Mouse (Mus musculus): ENCODE data around the gene Asb17. TPM values are rescaled to one million over a fixed set of nuclear protein-coding genes. Genes with fewer than 3 reads are reported as not detected.

Gene Asb17
- polyA plus RNA-seq (2012; rRNA removed) = not detected in 2 replicates

DNA sequence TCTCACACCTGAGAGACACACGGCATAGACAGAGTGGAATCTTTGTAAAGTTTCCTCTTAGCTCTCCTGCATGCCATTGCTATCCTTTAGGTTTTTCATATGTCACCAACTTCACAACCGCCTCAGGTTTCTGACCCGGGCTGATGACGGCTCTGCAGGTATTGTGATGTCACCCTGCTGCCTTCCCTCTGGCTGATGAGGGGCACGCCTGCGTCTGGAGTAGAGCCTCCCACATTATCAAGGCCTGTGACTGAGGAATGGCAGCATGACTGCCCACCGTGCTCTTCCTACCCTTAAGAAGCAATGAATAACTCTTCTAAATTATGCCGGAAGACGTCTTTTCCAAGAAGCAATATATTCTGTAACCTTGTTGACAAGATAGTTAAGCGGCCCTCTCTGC lies at the start of gene Asb17:
Gene Asb17 (plus strand): TSS at position 180 of the 400 bp plus-strand sequence.
- Histone ChIP-seq H3K4me3 (replicated peaks; ENCODE audit: extremely low read depth, low read depth, low read length) (no peak within 1 kb of the TSS), H3K4me1 (ENCODE audit: control insufficient read depth, insufficient read depth, low read length) (no peaks in the 10 kb centered on the region)
- DNase-seq = no peak
- WGBS = 88% methylated on average over 10 of the region's 10 CpGs
- TF ChIP-seq POLR2A (IDR thresholded peaks at IDR 0.05; ENCODE audit: borderline replicate concordance, extremely low read depth, low read depth, low read length) (no peak), CTCF (IDR thresholded peaks at IDR 0.05; ENCODE audit: insufficient read depth, low read length) (no peak)

DNA sequence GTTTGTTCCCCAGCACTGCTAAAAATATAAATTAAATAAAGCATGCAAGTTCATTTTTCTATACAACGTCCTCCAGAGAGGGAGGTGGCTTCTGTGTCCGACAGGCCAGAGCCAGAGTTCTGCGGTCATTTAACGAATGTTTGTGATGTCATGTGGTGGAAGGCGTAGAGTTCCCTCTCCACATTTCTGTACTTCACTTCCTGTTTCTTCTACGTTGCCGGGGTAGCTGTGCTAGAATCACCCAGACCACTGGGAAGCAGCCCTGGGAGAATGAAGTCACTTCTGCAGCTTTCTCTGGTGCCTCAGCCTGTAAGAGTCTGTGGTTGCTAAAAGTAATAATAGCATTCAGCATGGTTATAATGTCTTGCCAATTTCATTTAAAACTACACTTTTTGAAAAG lies 46.4 kb upstream of the Asb17 start:
- no peaks in the 10 kb centered on the region for H3K4me1 ChIP-seq (ENCODE audit: control insufficient read depth, insufficient read depth, low read length)
- no peak overlapping the region for H3K4me3 ChIP-seq (replicated peaks; ENCODE audit: extremely low read depth, low read depth, low read length)
- no peak for DNase-seq
- 33% methylated on average over 7 of the region's 7 CpGs for WGBS
- TF ChIP-seq CTCF (IDR thresholded peaks at IDR 0.05; ENCODE audit: insufficient read depth, low read length) = no peak
- no peak for TF ChIP-seq POLR2A (IDR thresholded peaks at IDR 0.05; ENCODE audit: borderline replicate concordance, extremely low read depth, low read depth, low read length)

DNA sequence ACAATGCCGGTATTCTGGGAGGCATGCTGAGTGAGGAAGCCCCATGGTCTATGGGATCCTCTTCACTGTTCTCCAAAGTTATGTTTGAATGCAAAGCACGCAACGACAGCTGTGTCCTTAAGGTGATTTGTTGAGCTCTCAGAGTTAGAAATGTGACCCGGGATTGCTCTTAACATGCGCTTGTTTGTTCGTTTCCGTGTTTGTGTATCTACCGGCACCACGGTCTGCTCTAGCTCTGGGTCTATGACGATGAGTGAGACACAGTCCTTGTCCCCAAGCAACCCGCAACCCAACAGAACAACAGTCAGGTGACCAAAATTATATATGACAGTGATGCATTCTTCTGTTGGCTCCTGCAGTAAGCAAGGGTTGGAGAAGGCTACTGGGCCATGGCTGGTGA lies 44.4 kb upstream of the Asb17 start:
- TF ChIP-seq POLR2A (IDR thresholded peaks at IDR 0.05; ENCODE audit: borderline replicate concordance, extremely low read depth, low read depth, low read length) = no peak
- no peak for TF ChIP-seq CTCF (IDR thresholded peaks at IDR 0.05; ENCODE audit: insufficient read depth, low read length)
- Histone ChIP-seq H3K4me3 (replicated peaks; ENCODE audit: extremely low read depth, low read depth, low read length) (no peak overlapping the region), H3K4me1 (ENCODE audit: control insufficient read depth, insufficient read depth, low read length) (no peaks in the 10 kb centered on the region)
- no peak for DNase-seq
- WGBS = 95% methylated on average over 11 of the region's 11 CpGs

DNA sequence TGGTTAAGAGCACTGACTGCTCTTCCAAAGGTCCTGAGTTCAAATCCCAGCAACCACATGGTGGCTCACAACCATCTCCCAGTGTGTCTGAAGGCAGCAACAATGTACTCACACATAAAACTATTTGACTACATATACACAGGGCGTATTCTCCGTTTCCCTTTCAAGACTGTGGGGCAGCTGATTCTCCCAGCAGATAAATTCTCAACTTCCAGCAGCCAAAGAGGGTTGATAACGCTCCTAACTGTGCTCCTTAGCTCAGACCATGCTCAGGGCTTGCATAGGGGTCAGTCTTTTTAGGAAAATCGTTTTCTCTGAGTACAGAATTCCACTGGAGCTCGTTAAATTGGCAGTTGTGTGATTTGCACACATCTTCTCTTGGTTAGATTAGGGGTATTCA lies 43.3 kb upstream of the Asb17 start:
- TF ChIP-seq CTCF (IDR thresholded peaks at IDR 0.05; ENCODE audit: insufficient read depth, low read length) (no peak), POLR2A (IDR thresholded peaks at IDR 0.05; ENCODE audit: borderline replicate concordance, extremely low read depth, low read depth, low read length) (no peak)
- WGBS = 76% methylated on average over 5 of the region's 5 CpGs
- no peak for DNase-seq
- Histone ChIP-seq H3K4me3 (replicated peaks; ENCODE audit: extremely low read depth, low read depth, low read length) (no peak overlapping the region), H3K4me1 (ENCODE audit: control insufficient read depth, insufficient read depth, low read length) (no peaks in the 10 kb centered on the region)

DNA sequence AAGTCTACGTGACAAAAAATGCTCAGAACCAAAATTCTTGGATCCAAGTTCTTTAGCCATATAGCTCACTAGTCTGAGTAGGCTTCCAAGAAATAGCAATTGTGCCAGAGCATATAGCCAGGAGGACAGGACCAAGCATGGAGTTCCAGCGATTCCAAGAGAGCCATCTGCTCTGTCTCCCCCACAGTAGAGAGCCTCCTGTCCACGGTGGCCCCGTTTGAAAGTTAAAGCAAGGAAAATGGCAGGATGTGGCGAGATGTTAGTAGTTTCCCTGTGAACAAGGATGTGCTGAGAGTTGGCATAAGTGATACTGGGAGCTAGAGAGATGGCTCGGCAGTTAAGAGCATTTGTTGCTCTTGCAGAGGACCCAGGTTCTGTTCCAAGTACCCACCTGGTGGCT lies 42.5 kb upstream of the Asb17 start:
- 76% methylated on average over 6 of the region's 6 CpGs for WGBS
- no peak for DNase-seq
- H3K4me3 ChIP-seq (replicated peaks; ENCODE audit: extremely low read depth, low read depth, low read length) = no peak overlapping the region
- TF ChIP-seq CTCF (IDR thresholded peaks at IDR 0.05; ENCODE audit: insufficient read depth, low read length) (no peak), POLR2A (IDR thresholded peaks at IDR 0.05; ENCODE audit: borderline replicate concordance, extremely low read depth, low read depth, low read length) (no peak)
- no peaks in the 10 kb centered on the region for H3K4me1 ChIP-seq (ENCODE audit: control insufficient read depth, insufficient read depth, low read length)

DNA sequence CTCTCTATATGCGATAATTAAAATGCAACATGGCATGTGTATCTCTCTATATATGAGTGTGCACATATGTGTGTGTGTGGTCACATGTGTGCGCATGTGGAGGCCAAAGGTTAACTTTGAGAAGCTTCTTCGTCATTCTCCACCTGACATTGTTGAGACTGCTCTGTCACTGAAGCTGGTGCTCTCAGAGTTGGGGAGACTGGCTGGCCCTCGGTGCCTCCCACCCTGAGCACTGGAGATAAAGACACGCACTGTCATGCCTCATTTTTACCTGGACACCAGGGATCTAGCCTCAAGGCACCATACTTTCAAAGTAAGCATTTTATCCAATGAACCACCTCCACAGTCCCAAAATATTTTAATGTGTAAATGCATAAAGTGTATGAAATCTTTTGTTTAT lies 41.4 kb upstream of the Asb17 start:
- no peak overlapping the region for H3K4me3 ChIP-seq (replicated peaks; ENCODE audit: extremely low read depth, low read depth, low read length)
- TF ChIP-seq POLR2A (IDR thresholded peaks at IDR 0.05; ENCODE audit: borderline replicate concordance, extremely low read depth, low read depth, low read length) = no peak
- TF ChIP-seq CTCF (IDR thresholded peaks at IDR 0.05; ENCODE audit: insufficient read depth, low read length) = no peak
- no peak for DNase-seq
- H3K4me1 ChIP-seq (ENCODE audit: control insufficient read depth, insufficient read depth, low read length) = no peaks in the 10 kb centered on the region
- WGBS = 87% methylated on average over 5 of the region's 5 CpGs

DNA sequence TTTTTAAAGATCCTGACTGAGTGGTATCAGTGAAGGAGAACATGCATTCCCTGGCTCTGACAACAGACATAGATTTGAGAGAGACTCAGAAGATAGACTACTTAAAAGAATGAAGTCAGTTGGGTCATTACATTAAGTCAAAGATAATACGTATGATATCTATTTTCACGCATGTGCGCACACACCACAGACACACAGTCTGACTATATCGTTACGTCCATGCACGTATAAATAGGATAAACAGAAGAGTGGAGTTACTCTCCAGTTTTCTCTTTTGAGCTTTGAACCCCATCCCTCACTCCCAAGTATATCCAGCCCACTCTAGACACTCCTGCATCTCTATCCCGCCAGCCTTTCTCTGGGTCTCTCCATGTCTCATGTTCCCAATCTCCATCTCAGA lies 40.0 kb upstream of the Asb17 start:
- Histone ChIP-seq H3K4me3 (replicated peaks; ENCODE audit: extremely low read depth, low read depth, low read length) (no peak overlapping the region), H3K4me1 (ENCODE audit: control insufficient read depth, insufficient read depth, low read length) (no peaks in the 10 kb centered on the region)
- 93% methylated on average over 7 of the region's 7 CpGs for WGBS
- TF ChIP-seq CTCF (IDR thresholded peaks at IDR 0.05; ENCODE audit: insufficient read depth, low read length) (no peak), POLR2A (IDR thresholded peaks at IDR 0.05; ENCODE audit: borderline replicate concordance, extremely low read depth, low read depth, low read length) (no peak)
- no peak for DNase-seq

DNA sequence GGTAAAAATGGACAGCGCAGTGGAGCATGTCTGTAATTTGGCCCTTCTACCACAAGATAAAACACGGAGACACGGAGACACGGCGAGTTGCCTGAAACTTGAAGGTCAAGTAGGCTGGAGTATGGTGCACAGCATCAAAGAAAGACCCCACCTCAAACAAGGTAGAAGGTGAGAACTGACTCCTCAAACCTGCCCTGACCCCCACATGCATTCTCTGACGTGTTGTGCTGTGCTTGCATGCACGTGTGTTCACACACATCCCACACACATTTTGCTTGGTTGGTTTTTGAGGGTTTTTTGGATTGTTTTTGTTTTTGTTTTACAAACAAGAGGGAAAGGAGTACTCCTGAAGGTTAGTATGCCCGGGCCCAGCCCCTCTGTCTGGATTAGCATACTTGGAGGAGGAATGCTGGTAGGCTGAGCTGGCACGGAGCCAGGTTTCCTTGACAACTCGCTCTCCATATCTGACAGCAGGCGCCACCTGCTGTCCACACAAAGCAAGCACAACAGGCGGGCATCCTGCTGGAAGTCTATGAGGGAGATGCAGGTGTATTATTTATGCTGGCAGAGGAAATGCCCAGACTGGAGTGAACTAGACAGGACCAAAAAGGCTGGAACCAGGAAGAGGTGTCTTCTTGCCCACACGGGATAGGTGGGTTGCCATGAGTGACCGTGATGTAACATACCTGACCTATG lies 37.8 kb upstream of the Asb17 start:
- H3K4me1 ChIP-seq (ENCODE audit: control insufficient read depth, insufficient read depth, low read length) = no peaks in the 10 kb centered on the region
- DNase-seq = peak; percentile 83
- TF ChIP-seq CTCF (IDR thresholded peaks at IDR 0.05; ENCODE audit: insufficient read depth, low read length) (peak; percentile 92), POLR2A (IDR thresholded peaks at IDR 0.05; ENCODE audit: borderline replicate concordance, extremely low read depth, low read depth, low read length) (no peak)
- WGBS = 35% methylated on average over 14 of the region's 14 CpGs
- H3K4me3 ChIP-seq (replicated peaks; ENCODE audit: extremely low read depth, low read depth, low read length) = no peak overlapping the region

DNA sequence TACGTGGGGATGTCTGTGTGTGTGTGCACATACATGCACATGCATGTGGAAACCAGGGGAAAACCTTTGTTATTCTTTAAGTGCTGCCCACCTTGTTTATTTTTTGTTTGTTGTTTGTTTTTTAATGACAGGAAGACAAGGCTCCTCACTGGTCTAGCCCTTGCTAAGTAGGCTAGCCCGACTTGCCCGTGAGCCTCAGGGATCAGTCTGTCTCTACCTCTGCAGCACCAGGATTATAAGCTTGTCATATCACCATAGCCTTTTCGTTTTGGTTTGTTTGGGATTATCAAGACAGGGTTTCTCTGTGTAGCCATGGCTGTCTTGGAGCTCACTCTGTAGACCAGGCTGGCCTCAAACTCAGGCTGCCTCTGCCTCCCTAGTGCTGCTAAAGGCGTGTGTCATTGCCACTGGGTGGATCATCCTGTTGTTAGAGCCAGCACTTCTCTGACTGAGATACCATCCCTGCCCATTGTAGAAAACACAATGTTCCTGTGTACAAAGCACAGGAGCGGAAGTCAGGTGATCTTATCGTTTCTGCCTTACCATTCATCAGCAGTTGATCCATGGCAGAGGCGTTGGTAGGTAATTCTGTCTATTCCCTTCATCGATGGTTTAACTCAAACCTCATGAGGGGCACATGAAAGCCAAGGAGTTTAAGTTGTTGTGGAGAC lies 37.1 kb upstream of the Asb17 start:
- 83% methylated on average over 9 of the region's 9 CpGs for WGBS
- Histone ChIP-seq H3K4me3 (replicated peaks; ENCODE audit: extremely low read depth, low read depth, low read length) (no peak overlapping the region), H3K4me1 (ENCODE audit: control insufficient read depth, insufficient read depth, low read length) (no peaks in the 10 kb centered on the region)
- no peak for TF ChIP-seq POLR2A (IDR thresholded peaks at IDR 0.05; ENCODE audit: borderline replicate concordance, extremely low read depth, low read depth, low read length)
- TF ChIP-seq CTCF (IDR thresholded peaks at IDR 0.05; ENCODE audit: insufficient read depth, low read length) = no peak
- DNase-seq = no peak

All from lung, adult 2 months (tissue).